Mouse (Mus musculus): ENCODE results near the gene Rgs13.

- TF ChIP-seq POLR2A (IDR thresholded peaks at IDR 0.05; ENCODE audit: borderline replicate concordance, low read depth, low read length) (no peak), CTCF (IDR thresholded peaks at IDR 0.05; ENCODE audit: low read depth, low read length) (no peak)
Observed at GRCm38 (mm10) chr1:144184955-144185715, 8.0 kb upstream of the Rgs13 start.

All from bone marrow macrophage, adult 2 months (primary cell).